Mouse (Mus musculus): Measurements from ENCODE around the gene D8Ertd738e. TPM values are rescaled to one million over a fixed set of nuclear protein-coding genes. Genes with fewer than 3 reads are reported as not detected.

D8Ertd738e gene
- 197 TPM for polyA plus RNA-seq (2015; fragmentation: Illumina TruSeq; extraction: RNeasy Lipid Tissue Mini Kit (QIAGEN cat#74804); ENCODE audit: low read depth, low replicate concordance)

DNA sequence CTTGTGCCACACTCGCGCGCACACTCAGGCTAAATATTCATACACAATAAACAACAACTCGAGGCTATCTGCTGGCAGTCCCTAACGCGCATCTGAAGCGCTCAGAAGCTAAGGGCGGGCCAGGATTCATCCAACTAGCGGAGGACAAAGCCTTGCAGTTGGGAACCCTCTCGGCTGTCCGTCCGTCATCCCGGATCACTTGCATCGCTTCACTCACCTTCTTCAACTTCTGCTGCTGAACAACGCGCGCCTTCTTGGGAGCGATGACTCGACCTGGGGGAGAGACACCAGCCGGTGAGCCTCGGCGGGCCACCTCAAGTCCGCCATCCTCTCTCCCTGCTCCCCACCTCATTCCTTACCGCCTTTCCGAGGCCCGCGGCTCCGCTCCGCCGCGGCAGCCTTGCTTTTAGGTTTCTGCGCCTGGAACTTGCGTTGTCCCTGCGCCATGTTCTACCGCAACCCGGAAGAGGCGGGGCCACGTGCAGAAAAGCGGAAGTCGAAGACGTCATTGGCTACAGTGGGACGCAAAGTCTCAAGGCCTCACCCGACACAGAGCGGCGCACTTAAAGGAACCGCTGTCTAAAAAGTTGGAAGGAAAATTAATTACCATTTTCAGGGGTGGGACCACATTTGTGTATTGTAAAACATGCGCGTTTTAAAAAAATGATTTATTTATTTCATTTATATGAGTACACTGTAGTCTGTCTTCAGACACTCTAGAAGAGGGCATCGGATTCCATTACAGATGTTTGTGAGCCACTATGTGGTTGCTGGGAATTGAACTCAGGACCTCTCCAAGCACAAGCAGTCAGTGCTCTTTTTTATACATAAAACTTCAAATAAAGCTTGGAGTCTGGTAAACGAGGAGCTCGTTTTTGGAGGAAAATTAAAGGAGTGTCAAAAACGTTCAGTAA is at the start of gene D8Ertd738e:
TSS of gene D8Ertd738e (minus strand) at position 463 of the 914 bp plus-strand sequence.

GRCm38 (mm10) chr8:84269950-84270773 is 20.6 kb upstream of the D8Ertd738e start, which contains the start of gene Ccdc130:
Gene Ccdc130 (minus strand): TSS chr8:84270380.

GRCm38 (mm10) chr8:84256822-84257610 is 7.5 kb upstream of the D8Ertd738e start, which contains the start of gene Mri1:
Gene Mri1 (minus strand): TSS chr8:84257326.

GRCm38 (mm10) chr8:84236998-84237473 is 12.5 kb downstream of the D8Ertd738e start, which contains the start of gene Zswim4:
Gene Zswim4 (minus strand): TSS chr8:84237055.

Other genes with a start within 250 kb of the D8Ertd738e start
- gene 1700067K01Rik, start 248.2 kb downstream of the D8Ertd738e start, polyA plus RNA-seq (2015; fragmentation: Illumina TruSeq; extraction: RNeasy Lipid Tissue Mini Kit (QIAGEN cat#74804); ENCODE audit: low read depth, low replicate concordance) = not detected
- 2.7 TPM for gene 2210011C24Rik, start 237.5 kb downstream of the D8Ertd738e start, polyA plus RNA-seq (2015; fragmentation: Illumina TruSeq; extraction: RNeasy Lipid Tissue Mini Kit (QIAGEN cat#74804); ENCODE audit: low read depth, low replicate concordance)
- 1.6 TPM for gene Palm3, start 228.2 kb downstream of the D8Ertd738e start, polyA plus RNA-seq (2015; fragmentation: Illumina TruSeq; extraction: RNeasy Lipid Tissue Mini Kit (QIAGEN cat#74804); ENCODE audit: low read depth, low replicate concordance)
- gene Il27ra, start 207.1 kb downstream of the D8Ertd738e start, polyA plus RNA-seq (2015; fragmentation: Illumina TruSeq; extraction: RNeasy Lipid Tissue Mini Kit (QIAGEN cat#74804); ENCODE audit: low read depth, low replicate concordance) = not detected
- 3.0 TPM for gene Rln3, start 204.7 kb downstream of the D8Ertd738e start, polyA plus RNA-seq (2015; fragmentation: Illumina TruSeq; extraction: RNeasy Lipid Tissue Mini Kit (QIAGEN cat#74804); ENCODE audit: low read depth, low replicate concordance)
- 3.7 TPM for gene Gm10643, start 184.6 kb downstream of the D8Ertd738e start, polyA plus RNA-seq (2015; fragmentation: Illumina TruSeq; extraction: RNeasy Lipid Tissue Mini Kit (QIAGEN cat#74804); ENCODE audit: low read depth, low replicate concordance)
- gene Rfx1, start 182.9 kb downstream of the D8Ertd738e start, polyA plus RNA-seq (2015; fragmentation: Illumina TruSeq; extraction: RNeasy Lipid Tissue Mini Kit (QIAGEN cat#74804); ENCODE audit: low read depth, low replicate concordance) = 13.1 TPM
- 18.4 TPM for gene Dcaf15, start 145.0 kb downstream of the D8Ertd738e start, polyA plus RNA-seq (2015; fragmentation: Illumina TruSeq; extraction: RNeasy Lipid Tissue Mini Kit (QIAGEN cat#74804); ENCODE audit: low read depth, low replicate concordance)
- not detected for gene Podnl1, start 123.7 kb downstream of the D8Ertd738e start, polyA plus RNA-seq (2015; fragmentation: Illumina TruSeq; extraction: RNeasy Lipid Tissue Mini Kit (QIAGEN cat#74804); ENCODE audit: low read depth, low replicate concordance)
- gene Cc2d1a, start 101.8 kb downstream of the D8Ertd738e start, polyA plus RNA-seq (2015; fragmentation: Illumina TruSeq; extraction: RNeasy Lipid Tissue Mini Kit (QIAGEN cat#74804); ENCODE audit: low read depth, low replicate concordance) = 29.2 TPM
- gene 4930432K21Rik, start 101.7 kb downstream of the D8Ertd738e start, polyA plus RNA-seq (2015; fragmentation: Illumina TruSeq; extraction: RNeasy Lipid Tissue Mini Kit (QIAGEN cat#74804); ENCODE audit: low read depth, low replicate concordance) = 2.5 TPM
- not detected for gene Nanos3, start 64.5 kb downstream of the D8Ertd738e start, polyA plus RNA-seq (2015; fragmentation: Illumina TruSeq; extraction: RNeasy Lipid Tissue Mini Kit (QIAGEN cat#74804); ENCODE audit: low read depth, low replicate concordance)
- gene Zswim4, start 12.7 kb downstream of the D8Ertd738e start, polyA plus RNA-seq (2015; fragmentation: Illumina TruSeq; extraction: RNeasy Lipid Tissue Mini Kit (QIAGEN cat#74804); ENCODE audit: low read depth, low replicate concordance) = 9.6 TPM
- gene Mri1, start 7.6 kb upstream of the D8Ertd738e start, polyA plus RNA-seq (2015; fragmentation: Illumina TruSeq; extraction: RNeasy Lipid Tissue Mini Kit (QIAGEN cat#74804); ENCODE audit: low read depth, low replicate concordance) = 13.7 TPM
- gene Ccdc130, start 20.7 kb upstream of the D8Ertd738e start, polyA plus RNA-seq (2015; fragmentation: Illumina TruSeq; extraction: RNeasy Lipid Tissue Mini Kit (QIAGEN cat#74804); ENCODE audit: low read depth, low replicate concordance) = 25.7 TPM
- 75.3 TPM for gene Cacna1a, start 138.7 kb upstream of the D8Ertd738e start, polyA plus RNA-seq (2015; fragmentation: Illumina TruSeq; extraction: RNeasy Lipid Tissue Mini Kit (QIAGEN cat#74804); ENCODE audit: low read depth, low replicate concordance)